Mouse (Mus musculus): ENCODE measurements around the gene Kcnj14. TPM values are rescaled to one million over a fixed set of nuclear protein-coding genes. Genes with fewer than 3 reads are reported as not detected.

Gene Kcnj14
- polyA plus RNA-seq, 1 experiment: 0.04 TPM

- TF ChIP-seq TAL1 (IDR thresholded peaks at IDR 0.05; ENCODE audit: low read length) (no peak), GATA1 (IDR thresholded peaks at IDR 0.05; ENCODE audit: low read length) (no peak)
- Histone ChIP-seq H3K4me1 (ENCODE audit: control insufficient read depth) (peaks cover 32% of the 10 kb centered on the region), H3K27me3 (ENCODE audit: control insufficient read depth) (peaks cover 6% of the 10 kb centered on the region; the same call in 1 of the 2 replicates), H3K36me3 (ENCODE audit: control insufficient read depth) (peaks cover 33% of the 10 kb centered on the region), H3K4me3 (replicated peaks) (peak overlapping the region; percentile 92), H3K9me3 (ENCODE audit: control insufficient read depth, low read length) (no peaks in the 10 kb centered on the region)
Measured at GRCm38 (mm10) chr7:45814841-45815240, 9.7 kb downstream of the Kcnj14 start.

DNA sequence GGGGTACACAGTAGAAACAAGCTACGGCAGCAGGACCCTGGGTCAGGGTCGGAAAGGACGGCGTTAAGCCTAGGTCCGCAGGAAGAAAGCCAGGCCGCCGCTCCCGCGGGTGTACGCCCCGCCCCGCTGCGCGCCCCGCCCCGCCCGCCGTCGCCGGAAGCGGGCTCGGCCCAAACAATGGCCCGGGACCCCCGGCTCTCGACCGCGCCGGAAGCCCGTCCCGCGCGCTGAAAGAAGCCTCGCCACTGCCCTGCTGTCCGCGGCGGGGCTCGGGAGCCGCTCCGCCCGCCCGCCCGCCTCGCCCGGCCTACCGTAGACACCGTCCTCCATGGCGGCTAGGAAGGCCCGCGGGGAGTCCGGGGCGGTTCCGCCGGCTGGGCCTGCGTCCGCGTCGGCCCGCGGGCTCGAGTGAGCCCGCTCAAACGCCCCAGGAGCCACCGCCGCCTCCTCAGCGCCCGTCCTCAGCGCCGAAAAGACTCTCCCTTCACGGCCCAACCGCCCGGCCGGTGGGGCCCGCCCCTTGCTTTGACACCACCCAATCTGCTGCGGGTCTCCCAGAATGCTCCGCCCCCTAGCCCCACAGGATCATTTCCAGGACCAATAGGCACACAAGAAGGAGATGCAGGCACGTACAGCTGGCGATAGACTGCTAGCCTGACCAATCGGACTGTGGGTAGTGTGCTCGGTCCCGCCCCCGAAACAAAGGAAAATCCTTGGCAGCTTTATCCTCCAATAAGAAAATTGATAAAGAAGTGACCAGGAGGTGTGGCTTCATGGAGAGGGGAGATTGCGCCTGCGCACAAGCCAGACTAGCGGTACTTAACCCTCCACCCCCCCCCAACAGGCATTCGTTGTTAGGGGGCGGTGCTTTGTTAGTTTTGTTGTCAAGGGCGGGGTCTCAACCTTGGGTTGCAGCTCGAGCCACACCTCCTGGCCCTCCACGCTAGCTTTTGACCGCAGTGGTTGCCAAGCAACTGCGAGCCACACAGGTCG, 10.5 kb downstream of the Kcnj14 start, which contains the start of gene Cyth2:
Gene Cyth2, minus strand, starts transcription at position 795 of the 993 bp plus-strand sequence.
- Histone ChIP-seq H3K9me3 (ENCODE audit: control insufficient read depth, low read length) (no peaks in the 10 kb centered on the region), H3K4me1 (ENCODE audit: control insufficient read depth) (peaks cover 32% of the 10 kb centered on the region), H3K27me3 (ENCODE audit: control insufficient read depth) (peaks cover 1% of the 10 kb centered on the region; the same call in 1 of the 2 replicates), H3K36me3 (ENCODE audit: control insufficient read depth) (peaks cover 41% of the 10 kb centered on the region), H3K4me3 (replicated peaks) (peak within 1 kb of the TSS; percentile 92)
- no peak for TF ChIP-seq GATA1 (IDR thresholded peaks at IDR 0.05; ENCODE audit: low read length)
- TF ChIP-seq TAL1 (IDR thresholded peaks at IDR 0.05; ENCODE audit: low read length): no peak

GRCm38 (mm10) chr7:45812921-45813320, 11.7 kb downstream of the Kcnj14 start:
- H3K4me3 ChIP-seq (replicated peaks): peak overlapping the region; percentile 92
- no peaks in the 10 kb centered on the region for H3K9me3 ChIP-seq (ENCODE audit: control insufficient read depth, low read length)
- TF ChIP-seq TAL1 (IDR thresholded peaks at IDR 0.05; ENCODE audit: low read length) (no peak), GATA1 (IDR thresholded peaks at IDR 0.05; ENCODE audit: low read length) (no peak)
- H3K36me3 ChIP-seq (ENCODE audit: control insufficient read depth): peaks cover 53% of the 10 kb centered on the region
- peaks cover 32% of the 10 kb centered on the region for H3K4me1 ChIP-seq (ENCODE audit: control insufficient read depth)
- H3K27me3 ChIP-seq (ENCODE audit: control insufficient read depth): no peaks in the 10 kb centered on the region

GRCm38 (mm10) chr7:45809276-45810075, 15.1 kb downstream of the Kcnj14 start:
- Histone ChIP-seq H3K4me1 (ENCODE audit: control insufficient read depth) (peaks cover 20% of the 10 kb centered on the region), H3K27me3 (ENCODE audit: control insufficient read depth) (no peaks in the 10 kb centered on the region), H3K4me3 (replicated peaks) (no peak overlapping the region), H3K36me3 (ENCODE audit: control insufficient read depth) (peaks cover 72% of the 10 kb centered on the region), H3K9me3 (ENCODE audit: control insufficient read depth, low read length) (no peaks in the 10 kb centered on the region)
- TF ChIP-seq TAL1 (IDR thresholded peaks at IDR 0.05; ENCODE audit: low read length) (no peak), GATA1 (IDR thresholded peaks at IDR 0.05; ENCODE audit: low read length) (no peak)

DNA sequence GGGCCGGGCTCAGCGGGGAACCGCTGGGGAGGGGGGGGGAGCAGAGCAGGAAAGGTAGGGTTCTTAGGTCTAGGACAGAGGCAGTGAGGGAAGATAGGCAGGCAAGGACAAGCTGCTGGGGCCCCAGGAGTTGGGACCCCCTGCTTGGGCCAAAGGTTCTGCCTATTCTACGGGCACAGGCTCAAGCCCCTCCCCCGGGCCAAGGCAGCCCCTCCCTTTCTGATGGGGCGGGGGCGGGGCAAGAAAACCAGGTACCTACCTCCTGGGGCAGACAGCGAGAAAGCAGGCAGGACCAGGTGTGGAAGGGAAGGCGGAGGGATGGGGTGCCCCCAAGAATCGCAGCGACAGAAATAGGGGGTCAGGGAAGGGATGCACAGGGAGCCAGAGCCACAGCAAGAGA, 16.1 kb downstream of the Kcnj14 start:
- TF ChIP-seq TAL1 (IDR thresholded peaks at IDR 0.05; ENCODE audit: low read length): no peak
- TF ChIP-seq GATA1 (IDR thresholded peaks at IDR 0.05; ENCODE audit: low read length): no peak
- peaks cover 72% of the 10 kb centered on the region for H3K36me3 ChIP-seq (ENCODE audit: control insufficient read depth)

GRCm38 (mm10) chr7:45805941-45806340, 18.6 kb downstream of the Kcnj14 start:
- Histone ChIP-seq H3K9me3 (ENCODE audit: control insufficient read depth, low read length) (no peaks in the 10 kb centered on the region), H3K36me3 (ENCODE audit: control insufficient read depth) (peaks cover 50% of the 10 kb centered on the region), H3K4me1 (ENCODE audit: control insufficient read depth) (peaks cover 6% of the 10 kb centered on the region), H3K27me3 (ENCODE audit: control insufficient read depth) (no peaks in the 10 kb centered on the region), H3K4me3 (replicated peaks) (no peak overlapping the region)
- no peak for TF ChIP-seq TAL1 (IDR thresholded peaks at IDR 0.05; ENCODE audit: low read length)
- no peak for TF ChIP-seq GATA1 (IDR thresholded peaks at IDR 0.05; ENCODE audit: low read length)

More for the DNA sequence above, 16.1 kb downstream of the Kcnj14 start:
- H3K4me1 ChIP-seq (ENCODE audit: control insufficient read depth): peaks cover 17% of the 10 kb centered on the region
- H3K27me3 ChIP-seq (ENCODE audit: control insufficient read depth): no peaks in the 10 kb centered on the region
- no peak overlapping the region for H3K4me3 ChIP-seq (replicated peaks)
- H3K9me3 ChIP-seq (ENCODE audit: control insufficient read depth, low read length): no peaks in the 10 kb centered on the region

DNA sequence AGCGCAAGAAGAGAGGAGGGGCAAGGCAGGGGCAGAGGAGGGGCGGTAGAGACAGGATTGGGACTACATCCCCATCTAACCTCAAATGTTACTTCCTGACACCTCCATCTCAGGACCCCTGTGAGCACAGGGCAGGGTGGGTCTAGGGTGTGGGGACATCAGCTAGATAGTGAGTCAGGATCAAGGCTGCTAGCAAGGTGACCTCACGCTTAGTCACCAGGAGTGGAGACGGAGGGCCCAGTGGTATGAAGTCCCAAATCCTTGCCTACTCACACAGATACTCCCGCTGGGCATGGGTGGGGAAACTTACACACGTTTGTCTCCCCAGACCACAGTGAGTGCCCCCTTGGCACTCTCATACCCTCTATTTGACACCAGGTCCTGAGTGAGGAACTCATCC, 22.0 kb downstream of the Kcnj14 start:
- peaks cover 32% of the 10 kb centered on the region for H3K27me3 ChIP-seq (ENCODE audit: control insufficient read depth)
- no peaks in the 10 kb centered on the region for H3K9me3 ChIP-seq (ENCODE audit: control insufficient read depth, low read length)
- H3K4me3 ChIP-seq (replicated peaks): no peak overlapping the region
- H3K4me1 ChIP-seq (ENCODE audit: control insufficient read depth): peaks cover 36% of the 10 kb centered on the region
- TF ChIP-seq TAL1 (IDR thresholded peaks at IDR 0.05; ENCODE audit: low read length) (no peak), GATA1 (IDR thresholded peaks at IDR 0.05; ENCODE audit: low read length) (no peak)
- peaks cover 16% of the 10 kb centered on the region for H3K36me3 ChIP-seq (ENCODE audit: control insufficient read depth)

DNA sequence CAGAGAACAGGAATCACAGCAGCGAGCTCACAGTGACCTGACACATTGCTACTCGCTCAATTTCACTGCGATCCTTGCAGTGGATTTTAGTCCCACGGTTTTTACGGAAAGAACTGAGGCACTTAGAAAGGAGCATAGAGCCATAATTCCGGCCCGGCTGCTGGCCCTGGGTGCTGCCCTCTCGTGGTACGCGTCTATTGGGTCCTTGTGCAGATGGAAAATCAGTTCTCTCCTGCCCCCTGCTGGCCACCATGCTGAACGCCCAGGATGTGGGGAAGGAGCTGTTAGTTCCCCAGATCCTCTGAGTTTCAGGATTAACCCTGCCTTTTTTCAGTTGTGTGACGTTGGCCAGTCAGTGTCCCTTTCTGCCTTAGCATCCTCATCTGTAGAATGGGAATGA, 23.2 kb downstream of the Kcnj14 start:
- Histone ChIP-seq H3K36me3 (ENCODE audit: control insufficient read depth) (peaks cover 4% of the 10 kb centered on the region), H3K9me3 (ENCODE audit: control insufficient read depth, low read length) (no peaks in the 10 kb centered on the region), H3K4me3 (replicated peaks) (peak overlapping the region; percentile 44), H3K27me3 (ENCODE audit: control insufficient read depth) (peaks cover 40% of the 10 kb centered on the region), H3K4me1 (ENCODE audit: control insufficient read depth) (peaks cover 48% of the 10 kb centered on the region)
- no peak for TF ChIP-seq TAL1 (IDR thresholded peaks at IDR 0.05; ENCODE audit: low read length)
- TF ChIP-seq GATA1 (IDR thresholded peaks at IDR 0.05; ENCODE audit: low read length): no peak

All from erythroblast, embryonic 14.5 days (primary cell).